Mouse (Mus musculus) MEL (cell line): ENCODE measurements around the gene Prrx2. TPM values are rescaled to one million over a fixed set of nuclear protein-coding genes. Genes with fewer than 3 reads are reported as not detected.

Experiments used
- DNase-seq: peaks from one replicate; pipeline ENCODE4 v3.0.0; 2011; ENCODE audit warnings: low read depth, low spot score
- H3K27ac ChIP-seq: 2 replicates; pipeline ENCODE4 v1.5.1; 2012; ENCODE audit warnings: low read depth, mild to moderate bottlenecking, control low read depth, low read length, moderate library complexity; ENCODE audit not compliant: control insufficient read depth
- H3K27me3 ChIP-seq, 2 experiments: fragments of 150-350 bp in 1 of 2; sonication (generic) in 1 of 2; 2 replicates each; pipeline ENCODE4 v1.6.1; 2012; ENCODE audit warnings: low read length in 2 of 2, mild to moderate bottlenecking in 2 of 2, improper control_type of control experiment in 1 of 2, moderate library complexity in 1 of 2; ENCODE audit not compliant: insufficient read depth in 2 of 2, control insufficient read depth in 1 of 2
- H3K36me3 ChIP-seq, 2 experiments: 2 replicates each; pipeline ENCODE4 v1.6.1; 2012 to 2014; ENCODE audit warnings: low read length in 2 of 2, improper control_type of control experiment in 1 of 2, inconsistent platforms in 1 of 2, mild to moderate bottlenecking in 1 of 2; ENCODE audit not compliant: insufficient read depth in 2 of 2, control insufficient read depth in 1 of 2
- H3K4me1 ChIP-seq, 2 experiments: fragments of 150-350 bp in 1 of 2; sonication (generic) in 1 of 2; 2 replicates each; pipeline ENCODE4 v1.6.1; 2012; ENCODE audit warnings: low read length in 2 of 2, improper control_type of control experiment in 1 of 2, mild to moderate bottlenecking in 1 of 2; ENCODE audit not compliant: insufficient read depth in 2 of 2, control insufficient read depth in 1 of 2
- H3K4me3 ChIP-seq, 2 experiments: fragments of 150-350 bp in 1 of 2; sonication (generic) in 1 of 2; 2 replicates each; pipeline ENCODE4 v1.5.1; 2012; ENCODE audit warnings: low read depth in 2 of 2, low read length in 2 of 2, mild to moderate bottlenecking in 2 of 2, moderate library complexity in 2 of 2, control low read depth in 1 of 2, improper control_type of control experiment in 1 of 2; ENCODE audit not compliant: control insufficient read depth in 1 of 2, insufficient read depth in 1 of 2
- H3K79me2 ChIP-seq: 2 replicates; pipeline ENCODE4 v1.6.1; 2012; ENCODE audit warnings: mild to moderate bottlenecking, low read length, moderate library complexity; ENCODE audit not compliant: control insufficient read depth, poor library complexity, insufficient read depth
- H3K9ac ChIP-seq: 2 replicates; pipeline ENCODE4 v1.6.1; 2012; ENCODE audit warnings: low read depth, mild to moderate bottlenecking, control low read depth, low read length, moderate library complexity; ENCODE audit not compliant: control insufficient read depth, poor library complexity, severe bottlenecking
- H3K9me3 ChIP-seq: fragments of 150-350 bp; sonication (generic); replicated peaks from 2 replicates; pipeline ENCODE4 v1.6.1; 2012; ENCODE audit warnings: mild to moderate bottlenecking, low read length, improper control_type of control experiment, moderate library complexity; ENCODE audit not compliant: insufficient read depth
- CHD1 ChIP-seq: IDR thresholded peaks from 2 replicates; pipeline ENCODE4 v1.6.1; 2012; ENCODE audit warnings: low read depth, mild to moderate bottlenecking, inconsistent platforms, low read length, improper control_type of control experiment
- CHD2 ChIP-seq: IDR thresholded peaks from 2 replicates; pipeline ENCODE4 v1.6.1; 2011; ENCODE audit warnings: low read length, improper control_type of control experiment
- CTCF ChIP-seq, 3 experiments: IDR thresholded peaks in 2 of 3; conservative IDR thresholded peaks in 1 of 3; 2 replicates each; pipeline ENCODE4 v1.5.1; 2011 to 2012; ENCODE audit warnings: low read length in 3 of 3, low read depth in 2 of 3, mild to moderate bottlenecking in 2 of 3, improper control_type of control experiment in 1 of 3, inconsistent platforms in 1 of 3, mixed read lengths in 1 of 3, moderate library complexity in 1 of 3; ENCODE audit not compliant: control insufficient read depth in 1 of 3, insufficient read depth in 1 of 3, poor library complexity in 1 of 3, severe bottlenecking in 1 of 3
- E2F4 ChIP-seq: IDR thresholded peaks from 2 replicates; pipeline ENCODE4 v1.6.1; 2011; ENCODE audit warnings: low read depth, low read length, improper control_type of control experiment, borderline replicate concordance
- ELF1 ChIP-seq: IDR thresholded peaks from 2 replicates; pipeline ENCODE4 v1.6.1; 2014; ENCODE audit warnings: low read depth, mild to moderate bottlenecking, inconsistent platforms, low read length, improper control_type of control experiment, moderate library complexity
- ETS1 ChIP-seq: IDR thresholded peaks from 2 replicates; pipeline ENCODE4 v1.6.1; 2012; ENCODE audit warnings: low read depth, mild to moderate bottlenecking, inconsistent platforms, low read length, improper control_type of control experiment, moderate library complexity
- GATA1 ChIP-seq: IDR thresholded peaks from 2 replicates; pipeline ENCODE4 v1.6.1; 2011; ENCODE audit warnings: low read depth, low read length, improper control_type of control experiment
- HCFC1 ChIP-seq: IDR thresholded peaks from 2 replicates; pipeline ENCODE4 v1.6.1; 2012; ENCODE audit warnings: low read depth, mild to moderate bottlenecking, inconsistent platforms, low read length, improper control_type of control experiment, moderate library complexity
- JUND ChIP-seq: IDR thresholded peaks from 2 replicates; pipeline ENCODE4 v1.6.1; 2011; ENCODE audit warnings: low read depth, mild to moderate bottlenecking, improper control_type of control experiment, low read length
- KAT2A ChIP-seq: conservative IDR thresholded peaks from 2 replicates; pipeline ENCODE4 v1.6.1; 2012; ENCODE audit warnings: low read depth, low read length, improper control_type of control experiment, inconsistent platforms
- MAFK ChIP-seq: IDR thresholded peaks from 2 replicates; pipeline ENCODE4 v1.6.1; 2011; ENCODE audit warnings: low read depth, mild to moderate bottlenecking, low read length, improper control_type of control experiment, borderline replicate concordance
- MAX ChIP-seq: IDR thresholded peaks from 2 replicates; pipeline ENCODE4 v1.6.1; 2011; ENCODE audit warnings: low read length, improper control_type of control experiment
- MAZ ChIP-seq: IDR thresholded peaks from 2 replicates; pipeline ENCODE4 v1.6.1; 2012; ENCODE audit warnings: low read depth, mild to moderate bottlenecking, inconsistent platforms, low read length, improper control_type of control experiment
- MEF2A ChIP-seq: IDR thresholded peaks from 2 replicates; pipeline ENCODE4 v1.6.1; 2014; ENCODE audit warnings: low read depth, mild to moderate bottlenecking, inconsistent platforms, low read length, improper control_type of control experiment; ENCODE audit not compliant: poor library complexity, insufficient replicate concordance, severe bottlenecking; ENCODE audit errors: extremely low read depth
- MXI1 ChIP-seq: IDR thresholded peaks from 2 replicates; pipeline ENCODE4 v1.6.1; 2011; ENCODE audit warnings: mild to moderate bottlenecking, low read depth, low read length, improper control_type of control experiment
- MYB ChIP-seq: IDR thresholded peaks from 2 replicates; pipeline ENCODE4 v1.6.1; 2011; ENCODE audit warnings: mild to moderate bottlenecking, low read depth, low read length, improper control_type of control experiment
- MYC ChIP-seq: IDR thresholded peaks from 2 replicates; pipeline ENCODE4 v1.6.1; 2011; ENCODE audit warnings: low read depth, mild to moderate bottlenecking, low read length, improper control_type of control experiment, moderate library complexity
- NELFE ChIP-seq: IDR thresholded peaks from 2 replicates; pipeline ENCODE4 v1.6.1; 2011; ENCODE audit warnings: low read depth, low read length, improper control_type of control experiment
- NRF1 ChIP-seq: IDR thresholded peaks from 2 replicates; pipeline ENCODE4 v1.6.1; 2014; ENCODE audit warnings: low read depth, mild to moderate bottlenecking, inconsistent platforms, low read length, improper control_type of control experiment, moderate library complexity; ENCODE audit not compliant: poor library complexity, insufficient read depth, severe bottlenecking
- POLR2A ChIP-seq, 2 experiments: IDR thresholded peaks; 2 replicates each; pipeline ENCODE4 v1.6.1; 2011 to 2012; ENCODE audit warnings: low read length in 2 of 2, mild to moderate bottlenecking in 2 of 2, control low read depth in 1 of 2, improper control_type of control experiment in 1 of 2, low read depth in 1 of 2, moderate library complexity in 1 of 2; ENCODE audit not compliant: control insufficient read depth in 1 of 2, insufficient read depth in 1 of 2, poor library complexity in 1 of 2
- POLR2AphosphoS2 ChIP-seq: IDR thresholded peaks from 2 replicates; pipeline ENCODE4 v1.6.1; 2011; ENCODE audit warnings: low read length, improper control_type of control experiment
- SIN3A ChIP-seq: IDR thresholded peaks from 2 replicates; pipeline ENCODE4 v1.6.1; 2012; ENCODE audit warnings: low read length, improper control_type of control experiment, inconsistent platforms
- SMC3 ChIP-seq: IDR thresholded peaks from 2 replicates; pipeline ENCODE4 v1.6.1; 2011; ENCODE audit warnings: low read depth, low read length, improper control_type of control experiment
- TAL1 ChIP-seq: IDR thresholded peaks from 2 replicates; pipeline ENCODE4 v1.6.1; 2012; ENCODE audit warnings: mild to moderate bottlenecking, inconsistent platforms, low read length, moderate library complexity, mixed read lengths
- TBP ChIP-seq: IDR thresholded peaks from 2 replicates; pipeline ENCODE4 v1.8.0; 2011; ENCODE audit warnings: low read depth, low read length, improper control_type of control experiment
- UBTF ChIP-seq: IDR thresholded peaks from 2 replicates; pipeline ENCODE4 v1.6.1; 2012; ENCODE audit warnings: low read depth, mild to moderate bottlenecking, inconsistent platforms, low read length, improper control_type of control experiment, moderate library complexity, borderline replicate concordance; ENCODE audit not compliant: insufficient read depth
- USF1 ChIP-seq: IDR thresholded peaks from 2 replicates; pipeline ENCODE4 v1.6.1; 2014; ENCODE audit warnings: low read depth, mild to moderate bottlenecking, inconsistent platforms, low read length, improper control_type of control experiment, moderate library complexity
- ZKSCAN1 ChIP-seq: IDR thresholded peaks from 2 replicates; pipeline ENCODE4 v1.6.1; 2012; ENCODE audit warnings: low read depth, mild to moderate bottlenecking, inconsistent platforms, low read length, improper control_type of control experiment, moderate library complexity
- ZMIZ1 ChIP-seq: IDR thresholded peaks from 2 replicates; pipeline ENCODE4 v1.6.1; 2012; ENCODE audit warnings: low read depth, mild to moderate bottlenecking, inconsistent platforms, low read length, improper control_type of control experiment, moderate library complexity
- ZNF384 ChIP-seq: IDR thresholded peaks from 2 replicates; pipeline ENCODE4 v1.6.1; 2012; ENCODE audit warnings: low read depth, mild to moderate bottlenecking, inconsistent platforms, low read length, improper control_type of control experiment
- polyA plus RNA-seq, 2 experiments: library from polyadenylated mRNA; stranded (reverse) in 1 of 2; unstranded in 1 of 2; fragments of >175 nt in 1 of 2; fragments of >200 nt in 1 of 2; gene quantifications; 2 replicates each; pipeline versions ENCODE4 v1.2.1 to v1.2.4; 2012; ENCODE audit warnings: low replicate concordance in 2 of 2, low read depth in 1 of 2; ENCODE audit not compliant: insufficient read length in 2 of 2, insufficient read depth in 1 of 2, missing spikeins in 1 of 2
- total RNA-seq: library from RNA; depleted of rRNA; stranded (reverse); fragments of 300-350 nt; gene quantifications from 2 replicates; pipeline ENCODE4 v1.2.3, GENCODE M21; 2012

Gene Prrx2
- total and polyA plus RNA-seq, 3 experiments: not detected

DNA sequence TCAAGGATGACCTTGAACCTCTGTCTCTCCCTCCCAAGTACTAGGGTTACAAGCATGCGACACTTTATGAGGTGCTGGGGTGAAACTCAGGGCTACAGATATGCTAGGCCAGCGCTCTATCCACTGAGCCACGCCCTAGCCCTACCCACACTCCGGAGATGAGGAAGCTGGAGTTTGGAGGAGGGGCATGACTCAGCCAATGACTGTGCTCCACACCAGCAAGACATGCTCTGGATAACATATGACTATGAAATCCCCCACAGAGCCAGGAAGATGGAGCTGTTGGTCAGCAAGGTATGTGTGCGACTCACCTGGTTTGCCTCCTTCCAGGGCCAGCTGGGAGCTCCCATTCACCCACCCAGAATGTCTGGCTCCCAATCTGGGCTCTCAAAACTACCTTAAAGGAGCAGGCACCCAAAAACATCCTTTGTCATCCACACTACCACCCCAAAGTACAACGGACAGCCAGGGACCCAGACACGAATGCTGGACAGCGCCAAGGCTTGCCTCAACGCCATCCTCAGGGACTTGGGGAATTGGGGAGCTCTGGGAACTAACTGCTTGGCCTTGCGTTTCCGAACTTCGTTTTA lies 94.2 kb downstream of the Prrx2 start:
- TF ChIP-seq MAFK: no peak
- TF ChIP-seq MXI1: 0 out of 2 replicates have a peak, but pooled peaks have one; percentile 54
- TF ChIP-seq SIN3A: peak; percentile 70; the same call in 1 of the 2 replicates
- TF ChIP-seq ZMIZ1: no peak
- TF ChIP-seq ELF1: peak; percentile 65
- no peak for TF ChIP-seq MAZ
- TF ChIP-seq CTCF (IDR thresholded peaks at IDR 0.05 in 2 of 3, conservative IDR thresholded peaks at IDR 0.05 in 1 of 3; ENCODE audit: control insufficient read depth in 1 of 3, insufficient read depth in 1 of 3, low read depth in 2 of 3, low read length in 3 of 3, poor library complexity in 1 of 3, severe bottlenecking in 1 of 3): no peak
- no peak for TF ChIP-seq KAT2A
- no peak for TF ChIP-seq TAL1
- peak; percentile 81 for TF ChIP-seq TBP
- TF ChIP-seq ZKSCAN1: no peak
- TF ChIP-seq MEF2A: no peak
- no peak for TF ChIP-seq ZNF384
- no peak for TF ChIP-seq CHD1
- TF ChIP-seq ETS1: peak; percentile 30; the same call in 1 of the 2 replicates
- no peak for TF ChIP-seq JUND
- TF ChIP-seq UBTF: no peak
- TF ChIP-seq POLR2A (IDR thresholded peaks at IDR 0.05; ENCODE audit: control insufficient read depth in 1 of 2, insufficient read depth in 1 of 2, low read depth in 1 of 2, low read length in 2 of 2, poor library complexity in 1 of 2): peak; percentile 38 to 86; a peak in 3 of 4 replicates
- TF ChIP-seq CHD2: no peak
- TF ChIP-seq NELFE: peak; percentile 83
- no peak for TF ChIP-seq MYB
- TF ChIP-seq MYC: peak; percentile 78
- TF ChIP-seq HCFC1: no peak; the same call in 1 of the 2 replicates
- no peak for TF ChIP-seq E2F4
- TF ChIP-seq MAX: peak; percentile 57; the same call in 1 of the 2 replicates
- TF ChIP-seq GATA1: peak; percentile 25; the same call in 1 of the 2 replicates
- peak; percentile 51; the same call in 1 of the 2 replicates for TF ChIP-seq POLR2AphosphoS2
- no peak for TF ChIP-seq SMC3
- no peak for TF ChIP-seq NRF1
- TF ChIP-seq USF1: no peak
- H3K4me1 ChIP-seq: peaks cover 0 to 12% of the 10 kb centered on the region in 2 experiments; a peak in 3 of 4 replicates
- no peaks in the 10 kb centered on the region for H3K36me3 ChIP-seq
- DNase-seq: peak; percentile 98
- no peaks in the 10 kb centered on the region; the same call in 1 of the 2 replicates for H3K79me2 ChIP-seq
- H3K27ac ChIP-seq: peak overlapping the region; percentile 68
- peak overlapping the region; percentile 56 to 62 for H3K4me3 ChIP-seq
- no peaks in the 10 kb centered on the region for H3K9me3 ChIP-seq
- peak overlapping the region; percentile 74 for H3K9ac ChIP-seq
- H3K27me3 ChIP-seq: no peaks in the 10 kb centered on the region; a peak in 1 of 4 replicates
